ENCODE assay signal across 8 mouse cellular contexts in genomic region chr14:47533365-47534175, GRCm38 (mm10). TPM values are rescaled to one million over a fixed set of nuclear protein-coding genes. Genes with fewer than 3 reads are reported as not detected.
DNase-seq lines count a peak whose midpoint lies in the region; ATAC-seq and TF ChIP-seq lines count a peak whose summit lies in the region.

No protein-coding gene starts in this region.

- WGBS in hindbrain, embryonic 15.5 days, result 47% methylated on average over 11 of the region's 11 CpGs
- 49% methylated on average over 11 of the region's 11 CpGs for WGBS in limb, embryonic 10.5 days
- WGBS in midbrain, embryonic 11.5 days, result 46% methylated on average over 11 of the region's 11 CpGs

- H3K4me2 ChIP-seq in hindbrain, embryonic 15.5 days, result no peak overlapping the region
- H3K4me2 ChIP-seq in midbrain, embryonic 11.5 days, result no peak overlapping the region

- peak; percentile 81 for ATAC-seq in hindbrain, embryonic 15.5 days (ENCODE audit: low FRiP score, low read depth)
- ATAC-seq in midbrain, embryonic 11.5 days (ENCODE audit: low FRiP score), result peak; percentile 82

- H3K27me3 ChIP-seq in hindbrain, embryonic 15.5 days, result no peaks in the 10 kb centered on the region
- H3K27me3 ChIP-seq in limb, embryonic 10.5 days (ENCODE audit: low read depth, poor library complexity, severe bottlenecking), result no peaks in the 10 kb centered on the region
- H3K27me3 ChIP-seq in midbrain, embryonic 11.5 days (ENCODE audit: control insufficient read depth, insufficient read depth, low read length), result no peaks in the 10 kb centered on the region

- peak overlapping the region; percentile 12; the same call in 1 of the 2 replicates for H3K4me3 ChIP-seq in layer of hippocampus, adult 2 months
- no peak overlapping the region for H3K4me3 ChIP-seq in hindbrain, embryonic 15.5 days
- H3K4me3 ChIP-seq in limb, embryonic 10.5 days, result no peak overlapping the region
- H3K4me3 ChIP-seq in midbrain, embryonic 11.5 days (ENCODE audit: low read depth, low read length), result no peak overlapping the region

- no peak overlapping the region for H3K9ac ChIP-seq in hindbrain, embryonic 15.5 days
- no peak overlapping the region for H3K9ac ChIP-seq in midbrain, embryonic 11.5 days (ENCODE audit: low read length)

- H3K9me3 ChIP-seq in hindbrain, embryonic 15.5 days, result no peaks in the 10 kb centered on the region
- H3K9me3 ChIP-seq in limb, embryonic 10.5 days (replicated peaks), result no peaks in the 10 kb centered on the region
- H3K9me3 ChIP-seq in midbrain, embryonic 11.5 days (ENCODE audit: control insufficient read depth, low read length), result no peaks in the 10 kb centered on the region

- peak overlapping the region; percentile 77 for H3K27ac ChIP-seq in layer of hippocampus, adult 2 months
- H3K27ac ChIP-seq in hindbrain, embryonic 15.5 days (replicated peaks), result no peak overlapping the region
- H3K27ac ChIP-seq in limb, embryonic 10.5 days, result no peak overlapping the region
- no peak overlapping the region for H3K27ac ChIP-seq in midbrain, embryonic 11.5 days (ENCODE audit: low read depth, low read length)

- peaks cover 11% of the 10 kb centered on the region; the same call in 1 of the 2 replicates for H3K36me3 ChIP-seq in hindbrain, embryonic 15.5 days
- H3K36me3 ChIP-seq in limb, embryonic 10.5 days, result peaks cover 24% of the 10 kb centered on the region
- H3K36me3 ChIP-seq in midbrain, embryonic 11.5 days (ENCODE audit: control insufficient read depth, insufficient read depth, low read length), result no peaks in the 10 kb centered on the region

- DNase-seq in layer of hippocampus, adult 2 months (ENCODE audit: low spot score in 2 of 2), result peak; percentile 64 to 69
- DNase-seq in layer of hippocampus, postnatal 36 days, result no peak
- peak; percentile 19 for DNase-seq in cerebellum, adult 9-11 months
- peak; percentile 54 to 61 for DNase-seq in frontal cortex, postnatal 36 days (ENCODE audit: low spot score in 2 of 2)
- peak; percentile 58 for DNase-seq in limb, embryonic 10.5 days (ENCODE audit: low spot score)
- peak; percentile 92 for DNase-seq in midbrain, embryonic 11.5 days (ENCODE audit: low spot score, missing footprints)
- peak; percentile 60 to 75 for DNase-seq in spleen, postnatal 36 days (ENCODE audit: low spot score in 2 of 2)

- H3K4me1 ChIP-seq in hindbrain, embryonic 15.5 days (replicated peaks), result no peaks in the 10 kb centered on the region; the same call in 1 of the 2 replicates
- peaks cover 11% of the 10 kb centered on the region for H3K4me1 ChIP-seq in limb, embryonic 10.5 days
- H3K4me1 ChIP-seq in midbrain, embryonic 11.5 days (ENCODE audit: control insufficient read depth, insufficient read depth, low read length), result no peaks in the 10 kb centered on the region

- TF ChIP-seq CTCF in layer of hippocampus, adult 2 months (conservative IDR thresholded peaks at IDR 0.05), result peak; percentile 71

RNA-seq across cellular contexts. Expression of gene Atg14, which starts 36.9 kb away (rescaled TPM):
- 10 to 100 TPM; 19.7 to 20.9 TPM for total RNA-seq in layer of hippocampus, adult 2 months (2021)
- total RNA-seq in layer of hippocampus, postnatal 36 days (2021), result 10 to 100 TPM; 18.2 to 18.3 TPM
- polyA plus RNA-seq in hindbrain, embryonic 15.5 days (2015; fragmentation: Nextera tagmentation; extraction: Ambion mirVana), result 16.7 and 18.3 TPM in 2 replicates
- 18.0 and 18.9 TPM in 2 replicates for polyA plus RNA-seq in limb, embryonic 10.5 days (2016; fragmentation: Nextera tagmentation; extraction: Ambion mirVana)
- polyA plus RNA-seq in midbrain, embryonic 11.5 days (2014; fragmentation: Nextera tagmentation; extraction: Ambion mirVana), result 18.7 and 20.0 TPM in 2 replicates

Comparison
In these comparisons a context has a peak if more than half of its experiments do, and no peak if none do; other contexts are left out.
1. DNase-seq: peak in layer of hippocampus, adult 2 months (2 of 2), cerebellum, adult 9-11 months (single experiment), frontal cortex, postnatal 36 days (2 of 2), limb, embryonic 10.5 days (single experiment), midbrain, embryonic 11.5 days (single experiment) and spleen, postnatal 36 days (2 of 2); none in layer of hippocampus, postnatal 36 days (0 of 2).